Mouse (Mus musculus): ENCODE data around the gene 0610040J01Rik. TPM values are rescaled to one million over a fixed set of nuclear protein-coding genes. Genes with fewer than 3 reads are reported as not detected.

0610040J01Rik gene
- total and polyA plus RNA-seq, 3 experiments: not detected

- Histone ChIP-seq H3K79me2 (ENCODE audit: control insufficient read depth, insufficient read depth, low read length, poor library complexity) (no peaks in the 10 kb centered on the region), H3K4me1 (ENCODE audit: control insufficient read depth in 1 of 2, insufficient read depth in 2 of 2, low read length in 2 of 2) (no peaks in the 10 kb centered on the region), H3K9me3 (replicated peaks; ENCODE audit: insufficient read depth, low read length) (no peaks in the 10 kb centered on the region), H3K9ac (ENCODE audit: control insufficient read depth, low read depth, low read length, poor library complexity, severe bottlenecking) (no peak overlapping the region), H3K27ac (ENCODE audit: control insufficient read depth, low read depth, low read length) (no peak overlapping the region), H3K27me3 (ENCODE audit: control insufficient read depth in 1 of 2, insufficient read depth in 2 of 2, low read length in 2 of 2) (no peaks in the 10 kb centered on the region), H3K36me3 (ENCODE audit: control insufficient read depth in 1 of 2, insufficient read depth in 2 of 2, low read length in 2 of 2) (no peaks in the 10 kb centered on the region), H3K4me3 (ENCODE audit: control insufficient read depth in 1 of 2, insufficient read depth in 1 of 2, low read depth in 2 of 2, low read length in 2 of 2) (no peak overlapping the region)
- TF ChIP-seq ZMIZ1 (IDR thresholded peaks at IDR 0.05; ENCODE audit: low read depth, low read length) (no peak), ZNF384 (IDR thresholded peaks at IDR 0.05; ENCODE audit: low read depth, low read length) (no peak), GATA1 (IDR thresholded peaks at IDR 0.05; ENCODE audit: low read depth, low read length) (no peak), JUND (IDR thresholded peaks at IDR 0.05; ENCODE audit: low read depth, low read length) (no peak), EP300 (IDR thresholded peaks at IDR 0.05; ENCODE audit: low read depth in 1 of 2, low read length in 2 of 2) (no peak), USF1 (IDR thresholded peaks at IDR 0.05; ENCODE audit: low read depth, low read length) (no peak), TCF12 (IDR thresholded peaks at IDR 0.05; ENCODE audit: low read depth, low read length) (no peak), MXI1 (IDR thresholded peaks at IDR 0.05; ENCODE audit: low read depth, low read length) (no peak), ZKSCAN1 (IDR thresholded peaks at IDR 0.05; ENCODE audit: low read depth, low read length) (no peak), RAD21 (IDR thresholded peaks at IDR 0.05; ENCODE audit: low read depth, low read length) (no peak), GABPA (IDR thresholded peaks at IDR 0.05; ENCODE audit: low read depth, low read length) (no peak), USF2 (IDR thresholded peaks at IDR 0.05; ENCODE audit: borderline replicate concordance in 1 of 2, insufficient read depth in 1 of 2, low read depth in 1 of 2, low read length in 2 of 2) (no peak), SMC3 (IDR thresholded peaks at IDR 0.05; ENCODE audit: low read depth, low read length) (no peak), POLR2A (IDR thresholded peaks at IDR 0.05; ENCODE audit: control insufficient read depth in 1 of 2, insufficient read depth in 1 of 2, low read depth in 1 of 2, low read length in 2 of 2, poor library complexity in 1 of 2) (no peak), UBTF (IDR thresholded peaks at IDR 0.05; ENCODE audit: borderline replicate concordance, insufficient read depth, low read depth, low read length) (no peak), NELFE (IDR thresholded peaks at IDR 0.05; ENCODE audit: low read depth, low read length) (no peak)
- DNase-seq (ENCODE audit: low read depth, low spot score): no peak
Measured at GRCm38 (mm10) chr5:63916457-63917139, 104.4 kb downstream of the 0610040J01Rik start.

GRCm38 (mm10) chr5:63918201-63918600 lies 106.0 kb downstream of the 0610040J01Rik start:
- TF ChIP-seq MYB (IDR thresholded peaks at IDR 0.05; ENCODE audit: low read depth, low read length): no peak
- TF ChIP-seq JUND (IDR thresholded peaks at IDR 0.05; ENCODE audit: low read depth, low read length): no peak
- TF ChIP-seq UBTF (IDR thresholded peaks at IDR 0.05; ENCODE audit: borderline replicate concordance, insufficient read depth, low read depth, low read length): no peak
- no peak for TF ChIP-seq MEF2A (IDR thresholded peaks at IDR 0.05; ENCODE audit: extremely low read depth, insufficient replicate concordance, low read depth, low read length, poor library complexity, severe bottlenecking)
- TF ChIP-seq BHLHE40 (IDR thresholded peaks at IDR 0.05; ENCODE audit: borderline replicate concordance, low read depth, low read length): no peak
- TF ChIP-seq ETS1 (IDR thresholded peaks at IDR 0.05; ENCODE audit: low read depth, low read length): no peak
- no peak for TF ChIP-seq GABPA (IDR thresholded peaks at IDR 0.05; ENCODE audit: low read depth, low read length)
- no peak for TF ChIP-seq KAT2A (conservative IDR thresholded peaks at IDR 0.05; ENCODE audit: low read depth, low read length)
- TF ChIP-seq MAFK (IDR thresholded peaks at IDR 0.05; ENCODE audit: borderline replicate concordance, low read depth, low read length): no peak
- TF ChIP-seq USF2 (IDR thresholded peaks at IDR 0.05; ENCODE audit: borderline replicate concordance in 1 of 2, insufficient read depth in 1 of 2, low read depth in 1 of 2, low read length in 2 of 2): no peak
- no peak for TF ChIP-seq SMC3 (IDR thresholded peaks at IDR 0.05; ENCODE audit: low read depth, low read length)
- no peak for TF ChIP-seq ZC3H11A (IDR thresholded peaks at IDR 0.05; ENCODE audit: low read depth, low read length)
- TF ChIP-seq CHD1 (IDR thresholded peaks at IDR 0.05; ENCODE audit: low read depth, low read length): no peak
- no peak for TF ChIP-seq E2F4 (IDR thresholded peaks at IDR 0.05; ENCODE audit: borderline replicate concordance, low read depth, low read length)
- TF ChIP-seq ELF1 (IDR thresholded peaks at IDR 0.05; ENCODE audit: low read depth, low read length): no peak
- TF ChIP-seq POLR2AphosphoS5 (IDR thresholded peaks at IDR 0.05; ENCODE audit: borderline replicate concordance, low read depth, low read length): no peak
- no peak for TF ChIP-seq MAX (IDR thresholded peaks at IDR 0.05; ENCODE audit: low read length)
- TF ChIP-seq SIN3A (IDR thresholded peaks at IDR 0.05; ENCODE audit: low read length): no peak
- TF ChIP-seq POLR2AphosphoS2 (IDR thresholded peaks at IDR 0.05; ENCODE audit: low read length): no peak
- Histone ChIP-seq H3K79me2 (ENCODE audit: control insufficient read depth, insufficient read depth, low read length, poor library complexity) (no peaks in the 10 kb centered on the region), H3K9me3 (replicated peaks; ENCODE audit: insufficient read depth, low read length) (no peaks in the 10 kb centered on the region), H3K27me3 (ENCODE audit: control insufficient read depth in 1 of 2, insufficient read depth in 2 of 2, low read length in 2 of 2) (no peaks in the 10 kb centered on the region), H3K36me3 (ENCODE audit: control insufficient read depth in 1 of 2, insufficient read depth in 2 of 2, low read length in 2 of 2) (no peaks in the 10 kb centered on the region), H3K27ac (ENCODE audit: control insufficient read depth, low read depth, low read length) (no peak overlapping the region), H3K9ac (ENCODE audit: control insufficient read depth, low read depth, low read length, poor library complexity, severe bottlenecking) (no peak overlapping the region), H3K4me1 (ENCODE audit: control insufficient read depth in 1 of 2, insufficient read depth in 2 of 2, low read length in 2 of 2) (no peaks in the 10 kb centered on the region), H3K4me3 (ENCODE audit: control insufficient read depth in 1 of 2, insufficient read depth in 1 of 2, low read depth in 2 of 2, low read length in 2 of 2) (no peak overlapping the region)
- DNase-seq (ENCODE audit: low read depth, low spot score): no peak

All from MEL (cell line).